Mouse (Mus musculus) forebrain, embryonic 15.5 days (tissue): Measurements from ENCODE around the gene Mlf2. TPM values are rescaled to one million over a fixed set of nuclear protein-coding genes. Genes with fewer than 3 reads are reported as not detected.
"Not testable (repeated sequence)": the region's sequence is repeated elsewhere in the genome, so short reads cannot be mapped to it uniquely, and the experiment has no call there.

ENCODE experiments used
- ATAC-seq: fragments of 200-750 bp; cut with Nextera tagmentation; replicated peaks from 2 replicates; pipeline ENCODE4 v1.8.0; 2017; ENCODE audit warnings: mild to moderate bottlenecking, moderate TSS enrichment, moderate library complexity
- H3K27ac ChIP-seq: fragments of 300-500 bp; sonication (generic); replicated peaks from 2 replicates; pipeline ENCODE4 v1.5.1; 2015; ENCODE audit warnings: mild to moderate bottlenecking, inconsistent platforms
- H3K27me3 ChIP-seq: fragments of 300-500 bp; sonication (generic); 2 replicates; pipeline ENCODE4 v1.6.1; 2015; ENCODE audit warnings: inconsistent platforms
- H3K36me3 ChIP-seq: fragments of 300-500 bp; sonication (generic); 2 replicates; pipeline ENCODE4 v1.6.1; 2015; ENCODE audit warnings: mild to moderate bottlenecking, inconsistent platforms
- H3K4me1 ChIP-seq: fragments of 300-500 bp; sonication (generic); 2 replicates; pipeline ENCODE4 v1.6.1; 2015; ENCODE audit warnings: inconsistent platforms
- H3K4me2 ChIP-seq: fragments of 300-500 bp; sonication (generic); replicated peaks from 2 replicates; pipeline ENCODE4 v1.6.1; 2015; ENCODE audit warnings: mild to moderate bottlenecking, inconsistent platforms
- H3K4me3 ChIP-seq: fragments of 300-500 bp; sonication (generic); 2 replicates; pipeline ENCODE4 v1.5.1; 2015; ENCODE audit warnings: mild to moderate bottlenecking, inconsistent platforms
- H3K9ac ChIP-seq: fragments of 300-500 bp; sonication (generic); replicated peaks from 2 replicates; pipeline ENCODE4 v1.6.1; 2015; ENCODE audit warnings: mild to moderate bottlenecking, inconsistent platforms
- H3K9me3 ChIP-seq: fragments of 300-500 bp; sonication (generic); 2 replicates; pipeline ENCODE4 v1.6.1; 2016; ENCODE audit warnings: inconsistent platforms
- WGBS: fragments of 180-500 bp; shearing (Covaris S2); methylation state at CpG from one replicate; pipeline ENCODE4 v1.1.7; 2015; ENCODE audit warnings: mixed read lengths; 5-methylcytosine and 5-hydroxymethylcytosine counted together
- polyA plus RNA-seq: library from polyadenylated mRNA; unstranded; fragments of >200 nt; fragmentation: Nextera tagmentation; extraction: Ambion mirVana; gene quantifications from 2 replicates; pipeline ENCODE4 v1.2.1, GENCODE M21; 2015

Gene Mlf2
- 507 and 513 TPM in 2 replicates for polyA plus RNA-seq

DNA sequence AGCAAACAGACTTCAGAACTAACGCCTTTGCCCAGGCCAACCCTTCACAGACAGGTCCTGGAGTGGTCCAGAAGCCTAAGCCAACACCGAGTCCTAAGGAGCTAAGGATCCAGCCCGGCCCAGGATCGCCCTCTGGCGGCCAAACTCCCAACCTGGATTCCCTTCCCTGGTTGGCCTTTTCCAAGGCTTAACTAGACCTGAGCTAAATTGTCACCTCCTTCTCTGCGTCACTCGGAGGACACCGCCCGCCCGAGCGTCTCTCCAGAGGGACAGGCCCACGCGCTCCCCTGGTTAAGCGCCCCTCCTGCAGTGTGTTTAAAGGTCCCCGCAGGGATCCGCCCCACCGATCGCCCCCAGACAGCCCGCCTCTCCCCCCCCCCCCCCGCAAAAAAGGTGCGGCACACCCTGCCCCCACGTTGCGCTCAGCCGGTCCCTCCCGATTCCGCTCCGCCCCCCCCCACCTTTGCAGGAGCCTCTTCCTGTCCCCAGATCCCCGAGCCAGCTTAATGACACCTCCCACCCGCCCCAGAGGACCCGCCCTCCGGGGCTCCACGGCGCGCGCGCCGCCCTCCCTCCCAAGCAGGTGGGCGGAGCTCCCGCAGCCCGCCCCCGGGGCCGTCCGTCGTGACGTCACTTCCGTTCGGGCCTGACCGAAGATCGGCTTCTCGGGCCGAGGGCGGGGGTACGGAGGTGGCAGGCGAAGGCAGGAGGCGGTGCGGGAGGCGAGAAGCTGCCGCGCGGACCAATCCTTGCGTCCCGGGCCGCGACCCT lies at the start of gene Mlf2:
Gene Mlf2 (plus strand): TSS at position 633 of the 771 bp plus-strand sequence.
- Histone ChIP-seq H3K27me3 (no peaks in the 10 kb centered on the region), H3K4me3 (peak within 1 kb of the TSS; percentile 94), H3K9ac (peak within 1 kb of the TSS; percentile 99), H3K9me3 (no peaks in the 10 kb centered on the region), H3K36me3 (peaks cover 27% of the 10 kb centered on the region), H3K4me1 (peaks cover 20% of the 10 kb centered on the region), H3K4me2 (peak within 1 kb of the TSS; percentile 76), H3K27ac (peak within 1 kb of the TSS; percentile 96)
- under 1% methylated on average over 59 of the region's 64 CpGs for WGBS
- peak; percentile 95 for ATAC-seq

DNA sequence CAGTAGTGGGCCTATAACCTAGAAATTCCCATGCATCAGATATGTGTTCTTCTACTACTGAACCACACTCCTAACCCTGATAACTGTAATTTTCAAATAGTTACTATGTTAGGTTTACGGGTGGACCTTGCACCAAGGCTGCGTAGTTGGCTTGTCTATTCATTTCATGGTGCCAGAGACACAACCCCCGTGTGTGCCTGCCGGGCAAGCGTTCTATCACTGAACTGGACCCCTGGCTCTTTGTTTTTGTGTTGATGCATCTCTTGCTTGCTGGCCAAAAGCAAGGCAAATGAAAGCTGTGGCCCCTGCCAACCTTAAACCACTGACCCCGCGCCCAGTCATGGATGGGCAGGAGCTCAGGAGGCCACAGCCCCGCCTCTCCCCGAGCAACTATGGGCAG lies 49.4 kb upstream of the Mlf2 start:
- Histone ChIP-seq H3K27ac (no peak overlapping the region), H3K4me3 (no peak overlapping the region), H3K9me3 (no peaks in the 10 kb centered on the region), H3K9ac (no peak overlapping the region), H3K27me3 (no peaks in the 10 kb centered on the region), H3K36me3 (no peaks in the 10 kb centered on the region), H3K4me1 (no peaks in the 10 kb centered on the region), H3K4me2 (no peak overlapping the region)
- ATAC-seq = no peak
- WGBS = 91% methylated on average over 9 of the region's 9 CpGs

DNA sequence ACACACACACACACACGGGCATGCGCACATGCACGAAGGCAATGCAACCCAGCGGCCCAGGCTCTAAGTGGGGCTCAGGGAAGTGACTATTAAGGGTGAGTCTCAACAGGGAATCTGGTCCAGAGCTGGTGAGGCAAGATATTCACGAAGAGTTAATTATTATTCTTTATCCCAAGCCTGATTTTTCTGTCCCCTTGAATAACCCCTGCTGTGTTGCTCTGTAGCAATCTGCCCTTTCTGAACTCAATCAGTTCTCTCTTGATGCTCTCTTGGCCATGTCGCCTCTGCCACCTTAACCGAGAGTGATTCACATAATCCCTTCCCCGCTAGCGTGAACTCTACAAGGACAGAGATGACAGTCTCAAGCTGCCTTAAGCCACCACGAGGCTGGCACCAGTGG lies 47.8 kb upstream of the Mlf2 start:
- WGBS = 72% methylated on average over 10 of the region's 10 CpGs
- Histone ChIP-seq H3K9ac (no peak overlapping the region), H3K4me2 (no peak overlapping the region), H3K4me3 (no peak overlapping the region), H3K4me1 (no peaks in the 10 kb centered on the region), H3K27ac (no peak overlapping the region), H3K9me3 (no peaks in the 10 kb centered on the region), H3K27me3 (no peaks in the 10 kb centered on the region), H3K36me3 (no peaks in the 10 kb centered on the region)
- no peak for ATAC-seq

DNA sequence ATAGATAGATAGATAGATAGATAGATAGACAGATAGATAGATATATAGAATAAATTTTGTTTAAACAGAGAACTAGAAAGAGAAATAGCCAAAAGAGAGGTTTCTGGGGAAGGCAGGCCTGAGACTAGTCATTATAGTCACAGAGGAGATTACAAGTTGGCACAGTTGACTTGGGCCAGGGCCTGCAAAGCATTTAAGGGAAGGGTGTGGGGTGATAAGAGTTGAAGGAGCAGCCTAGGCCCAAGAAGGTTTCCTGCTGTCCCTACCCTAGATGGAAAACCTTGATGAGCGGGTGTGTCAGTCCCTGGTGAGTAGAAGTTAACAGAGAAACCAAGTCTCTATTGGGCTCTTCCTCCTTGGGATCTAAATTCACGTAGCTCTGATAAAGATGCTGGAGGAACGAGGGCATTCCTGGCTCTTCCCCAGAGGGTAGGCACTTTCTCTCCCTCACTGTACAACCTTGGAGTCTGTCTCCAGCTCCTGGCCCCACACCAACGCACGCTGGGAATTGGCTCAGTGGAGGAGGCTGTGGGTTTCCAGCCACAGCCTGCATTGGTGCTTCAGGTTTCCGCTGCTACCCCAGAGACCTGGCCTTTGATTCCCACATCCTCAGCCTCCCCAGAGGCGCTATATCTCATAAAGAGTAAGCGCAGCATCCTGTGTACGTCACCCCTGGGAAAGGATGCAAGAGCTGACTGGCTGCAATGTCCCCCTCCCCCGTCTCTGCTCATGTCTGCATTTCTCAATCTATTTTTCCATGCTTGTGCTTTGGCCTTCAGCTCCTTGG lies 46.3 kb upstream of the Mlf2 start:
- 68% methylated on average over 10 of the region's 10 CpGs for WGBS
- no peaks in the 10 kb centered on the region for H3K27me3 ChIP-seq
- no peak for ATAC-seq

DNA sequence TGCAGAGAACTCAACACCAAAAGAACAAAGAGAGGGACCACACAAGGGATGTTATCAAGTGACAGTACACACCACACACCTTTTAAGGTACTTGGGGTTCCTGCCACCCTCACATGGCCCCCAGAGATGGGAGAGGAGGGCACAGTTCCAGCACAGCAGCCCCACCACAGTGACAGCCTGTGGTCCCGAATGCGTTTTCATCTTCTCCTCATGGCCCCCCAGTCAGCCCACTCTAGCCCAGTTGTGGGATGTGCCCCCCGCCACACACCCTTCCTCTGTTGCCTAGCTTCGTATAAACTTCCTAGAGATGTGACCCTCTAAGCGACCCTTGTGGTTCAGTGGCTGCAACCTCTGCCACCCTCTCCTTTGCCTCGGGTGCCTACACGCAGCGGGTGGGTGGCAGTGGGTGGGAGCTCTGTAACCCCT lies 45.2 kb upstream of the Mlf2 start:
- no peaks in the 10 kb centered on the region for H3K4me1 ChIP-seq
- no peaks in the 10 kb centered on the region for H3K36me3 ChIP-seq
- H3K4me3 ChIP-seq = no peak overlapping the region
- no peaks in the 10 kb centered on the region for H3K27me3 ChIP-seq
- ATAC-seq = no peak
- no peak overlapping the region for H3K27ac ChIP-seq
- no peak overlapping the region for H3K9ac ChIP-seq
- no peaks in the 10 kb centered on the region for H3K9me3 ChIP-seq
- H3K4me2 ChIP-seq = no peak overlapping the region
- 91% methylated on average over 8 of the region's 8 CpGs for WGBS

More for the DNA sequence above, 46.3 kb upstream of the Mlf2 start:
- Histone ChIP-seq H3K9ac (no peak overlapping the region), H3K4me2 (no peak overlapping the region), H3K27ac (no peak overlapping the region), H3K9me3 (no peaks in the 10 kb centered on the region), H3K4me1 (no peaks in the 10 kb centered on the region), H3K4me3 (no peak overlapping the region), H3K36me3 (no peaks in the 10 kb centered on the region)

DNA sequence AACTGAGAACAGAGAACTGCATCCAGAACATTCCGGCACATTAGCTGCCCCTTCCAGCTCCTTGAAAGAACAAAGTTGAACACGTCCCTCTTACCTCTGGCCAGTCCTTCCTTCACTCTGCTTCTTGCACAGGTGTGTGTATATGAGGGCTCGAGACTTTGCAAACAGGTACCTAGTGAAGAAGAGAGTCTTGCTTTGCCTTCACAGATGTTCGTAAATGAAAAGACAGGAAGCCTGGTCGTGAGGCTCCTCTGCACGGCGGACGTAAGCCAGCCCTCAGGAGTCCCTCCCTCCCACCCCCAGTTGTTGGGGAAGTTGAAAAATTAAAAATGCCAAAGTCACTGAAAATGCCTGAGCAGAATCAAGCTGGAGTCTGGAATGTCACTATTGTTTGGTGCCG lies 43.2 kb upstream of the Mlf2 start, which contains the start of gene Cd4:
Gene Cd4 (minus strand): TSS at position 236 of the 400 bp plus-strand sequence.
- H3K4me2 ChIP-seq = no peak within 1 kb of the TSS
- no peak for ATAC-seq
- no peak within 1 kb of the TSS for H3K27ac ChIP-seq
- H3K27me3 ChIP-seq = no peaks in the 10 kb centered on the region
- H3K9ac ChIP-seq = no peak within 1 kb of the TSS
- no peak within 1 kb of the TSS for H3K4me3 ChIP-seq
- no peaks in the 10 kb centered on the region for H3K36me3 ChIP-seq
- no peaks in the 10 kb centered on the region for H3K4me1 ChIP-seq
- H3K9me3 ChIP-seq = no peaks in the 10 kb centered on the region
- 90% methylated on average over 9 of the region's 9 CpGs for WGBS

DNA sequence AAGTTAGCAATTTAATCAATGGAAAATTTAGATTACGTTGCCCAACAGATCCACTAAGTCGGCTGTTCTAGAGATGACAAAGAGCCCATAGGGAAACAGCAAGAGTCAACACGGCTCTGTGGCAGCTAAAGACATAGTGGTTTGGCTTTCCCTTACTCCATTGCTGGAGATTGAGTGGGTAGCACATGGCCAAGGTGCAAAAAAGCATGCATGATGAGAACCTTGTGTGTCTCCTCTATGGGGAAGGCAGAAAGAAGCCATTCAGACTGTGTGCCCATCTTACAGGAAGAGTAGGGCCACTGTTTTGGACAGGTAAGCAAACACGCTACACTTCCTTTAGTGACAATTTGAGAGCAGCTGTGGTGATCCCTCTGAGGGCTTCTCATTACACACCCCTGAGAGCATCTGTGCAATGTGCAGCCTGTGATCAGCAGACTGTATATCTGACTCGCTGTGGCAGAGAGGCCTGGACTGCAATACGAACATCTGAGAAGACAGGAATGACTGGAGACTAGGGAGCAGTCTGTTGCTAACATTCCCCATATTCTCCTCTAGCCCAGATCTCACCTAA lies 42.5 kb upstream of the Mlf2 start:
- H3K4me1 ChIP-seq = no peaks in the 10 kb centered on the region
- no peaks in the 10 kb centered on the region for H3K9me3 ChIP-seq
- no peak overlapping the region for H3K4me3 ChIP-seq
- H3K9ac ChIP-seq = no peak overlapping the region
- no peak overlapping the region for H3K4me2 ChIP-seq
- no peaks in the 10 kb centered on the region for H3K27me3 ChIP-seq
- 92% methylated on average over 6 of the region's 6 CpGs for WGBS
- H3K36me3 ChIP-seq = no peaks in the 10 kb centered on the region
- no peak overlapping the region for H3K27ac ChIP-seq
- no peak for ATAC-seq

DNA sequence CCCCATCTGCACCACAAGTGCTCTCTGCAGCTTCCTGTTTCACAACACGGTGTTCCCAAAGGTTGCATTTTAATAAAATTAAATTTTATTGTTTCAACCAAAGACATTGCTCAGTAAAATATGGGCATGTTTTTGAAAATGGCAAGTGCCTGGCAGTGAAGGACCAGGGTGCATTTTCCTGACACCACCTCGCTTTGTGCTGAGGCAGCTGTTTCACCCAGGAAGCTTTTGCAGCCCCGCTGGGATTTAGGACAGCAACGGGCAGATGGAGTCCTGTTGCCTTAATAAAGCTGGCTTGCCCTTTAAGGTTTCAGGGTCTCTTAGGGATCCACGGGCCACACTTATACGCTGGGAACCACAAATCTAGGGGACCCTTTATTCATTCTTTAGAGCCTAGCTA lies 40.2 kb upstream of the Mlf2 start:
- WGBS = 67% methylated on average over 6 of the region's 6 CpGs
- no peaks in the 10 kb centered on the region for H3K36me3 ChIP-seq

DNA sequence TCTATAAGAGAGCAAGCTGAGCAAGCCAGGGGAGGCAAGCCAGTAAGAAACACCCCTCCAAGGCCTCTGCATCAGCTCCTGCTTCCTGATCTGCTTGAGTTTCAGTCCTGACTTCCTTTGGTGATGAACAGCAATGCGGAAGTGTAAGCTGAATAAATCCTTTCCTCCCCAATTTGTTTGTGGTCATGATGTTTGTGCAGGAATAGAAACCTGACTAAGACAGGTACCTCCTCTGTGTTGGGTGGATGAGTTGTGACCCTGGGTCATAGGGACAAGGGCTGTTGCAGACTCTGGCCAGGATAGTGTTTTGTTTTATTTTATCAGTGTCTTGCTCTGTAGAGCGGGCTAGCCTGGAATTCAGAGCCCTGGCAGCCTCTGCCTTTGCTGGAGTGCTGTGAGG lies 37.1 kb upstream of the Mlf2 start:
- not testable (repeated sequence) for H3K9me3 ChIP-seq, ATAC-seq, H3K4me1 ChIP-seq, H3K4me2 ChIP-seq, H3K4me3 ChIP-seq, H3K27me3 ChIP-seq, H3K36me3 ChIP-seq, H3K9ac ChIP-seq, H3K27ac ChIP-seq
- WGBS = 89% methylated on average over 2 of the region's 2 CpGs

More for the DNA sequence above, 40.2 kb upstream of the Mlf2 start:
- Histone ChIP-seq H3K9ac (no peak overlapping the region), H3K27ac (no peak overlapping the region), H3K9me3 (no peaks in the 10 kb centered on the region), H3K27me3 (no peaks in the 10 kb centered on the region), H3K4me3 (no peak overlapping the region), H3K4me2 (no peak overlapping the region), H3K4me1 (no peaks in the 10 kb centered on the region)
- ATAC-seq = no peak

DNA sequence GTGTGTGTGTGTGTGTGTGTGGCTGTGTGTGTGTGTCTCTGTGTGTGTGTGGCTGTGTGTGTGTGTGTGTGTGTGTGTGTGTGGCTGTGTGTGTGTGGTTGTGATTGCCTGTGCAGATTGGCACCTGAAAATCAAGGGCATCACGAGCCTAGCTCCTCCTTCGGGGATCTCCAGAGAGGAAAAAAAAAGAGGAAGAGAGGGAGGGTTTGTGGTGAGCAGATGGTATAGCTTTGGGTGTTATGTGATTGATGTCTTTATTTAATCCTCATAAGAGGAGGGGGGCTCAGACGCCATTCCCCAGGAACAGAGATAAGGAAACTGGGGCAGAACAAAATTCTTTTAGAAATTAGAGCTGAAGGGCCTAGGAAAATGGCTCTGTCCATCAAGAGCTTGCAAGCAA lies 32.8 kb upstream of the Mlf2 start:
- no peak for ATAC-seq
- H3K27me3 ChIP-seq = no peaks in the 10 kb centered on the region
- no peak overlapping the region for H3K4me2 ChIP-seq
- H3K9ac ChIP-seq = no peak overlapping the region
- H3K27ac ChIP-seq = peak overlapping the region; percentile 66
- no peaks in the 10 kb centered on the region for H3K36me3 ChIP-seq
- H3K4me3 ChIP-seq = no peak overlapping the region
- WGBS = 43% methylated on average over 3 of the region's 3 CpGs
- H3K9me3 ChIP-seq = no peaks in the 10 kb centered on the region
- H3K4me1 ChIP-seq = peaks cover 6% of the 10 kb centered on the region

DNA sequence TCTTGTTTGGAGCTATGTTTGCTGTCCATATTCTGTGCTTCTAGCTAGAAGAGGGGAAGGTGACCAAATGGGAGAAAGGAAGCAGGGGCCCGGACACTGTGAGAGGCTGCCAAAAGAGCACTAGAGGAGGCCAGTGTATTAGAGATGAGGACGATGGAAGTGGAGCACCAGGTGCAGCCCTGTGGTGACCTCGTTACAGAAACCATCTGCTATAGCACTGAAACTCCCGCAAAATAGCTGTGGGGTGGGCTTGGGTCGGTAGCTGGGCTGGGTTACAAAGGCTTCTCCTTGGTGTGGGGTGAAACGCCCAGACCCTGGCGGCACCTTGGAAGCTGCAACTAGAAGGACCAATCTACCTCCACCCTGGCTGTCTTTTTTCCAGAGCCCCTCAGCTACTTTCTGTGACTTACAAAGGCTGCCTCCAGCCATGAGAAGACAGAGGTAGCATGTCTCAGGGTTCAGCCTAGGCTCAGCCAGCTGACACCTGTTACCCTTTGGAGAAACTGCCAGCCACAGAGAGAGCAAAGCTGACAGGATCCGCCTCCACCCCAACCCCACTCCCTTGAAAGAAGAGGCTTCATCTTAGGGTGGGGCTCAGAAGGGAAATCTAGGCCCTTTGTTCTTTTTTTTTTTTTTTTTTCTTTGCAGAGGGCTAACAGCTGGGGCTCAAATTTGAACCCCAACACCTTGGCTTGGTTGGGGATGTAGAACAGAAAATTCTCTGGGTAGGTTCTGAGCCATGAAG lies 31.0 kb upstream of the Mlf2 start:
- WGBS = 47% methylated on average over 8 of the region's 8 CpGs
- Histone ChIP-seq H3K27me3 (no peaks in the 10 kb centered on the region), H3K4me1 (peaks cover 21% of the 10 kb centered on the region), H3K9me3 (no peaks in the 10 kb centered on the region), H3K9ac (no peak overlapping the region), H3K36me3 (no peaks in the 10 kb centered on the region), H3K4me2 (no peak overlapping the region), H3K4me3 (no peak overlapping the region), H3K27ac (no peak overlapping the region)
- no peak for ATAC-seq
